Mouse (Mus musculus) mesoderm, embryonic 11.5 days (tissue): Measurements from ENCODE around the gene Fam213a.

Experiments
- DNase-seq: peaks from one replicate; pipeline ENCODE4 v3.0.0-alpha.2; 2012; ENCODE audit warnings: low read depth, low spot score

Gene Fam213a

DNA sequence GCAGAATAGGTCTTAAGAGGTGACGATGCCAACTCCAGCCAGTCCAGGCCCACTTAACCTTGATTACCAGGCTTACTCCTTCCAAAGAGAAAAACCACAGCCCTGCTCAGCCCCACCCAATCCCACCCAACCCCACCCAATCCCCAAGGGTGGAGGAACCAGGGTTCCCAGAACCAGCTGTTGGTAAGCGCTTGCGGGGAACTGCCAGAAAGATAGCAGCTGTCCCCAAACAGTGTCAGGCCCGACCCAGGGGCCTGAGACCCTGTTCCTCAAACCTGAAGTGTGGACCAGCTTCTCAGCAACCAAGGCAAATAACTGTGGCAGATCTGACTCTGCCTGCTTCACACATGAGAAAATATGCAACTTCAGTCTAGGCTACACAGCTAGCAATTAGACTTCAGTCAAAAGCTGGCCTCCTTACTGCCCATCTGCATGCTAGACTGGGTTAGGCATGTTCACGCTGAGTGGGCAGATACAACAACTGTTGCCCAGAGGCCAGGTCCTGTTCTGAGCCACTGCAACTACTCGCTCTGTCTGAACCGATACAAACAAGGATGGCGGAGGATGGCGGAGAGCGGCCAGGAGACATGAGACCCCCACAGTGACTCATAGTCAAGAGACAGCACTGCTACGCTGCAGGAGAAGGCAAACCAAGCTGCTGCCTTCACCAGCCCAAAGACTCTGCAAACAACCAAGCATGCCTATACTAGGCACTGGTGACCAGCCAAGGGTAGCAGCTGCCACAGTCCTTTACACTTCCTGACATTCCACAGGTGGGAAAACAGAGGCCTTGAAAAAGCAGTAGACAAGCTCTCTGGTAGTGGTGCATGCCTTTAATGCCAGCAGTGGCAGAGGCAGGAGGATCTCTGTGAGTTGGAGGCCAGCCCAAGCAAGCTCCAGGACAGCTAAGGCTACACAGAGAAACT lies 51.0 kb downstream of the Fam213a start:
- DNase-seq = no peak

DNA sequence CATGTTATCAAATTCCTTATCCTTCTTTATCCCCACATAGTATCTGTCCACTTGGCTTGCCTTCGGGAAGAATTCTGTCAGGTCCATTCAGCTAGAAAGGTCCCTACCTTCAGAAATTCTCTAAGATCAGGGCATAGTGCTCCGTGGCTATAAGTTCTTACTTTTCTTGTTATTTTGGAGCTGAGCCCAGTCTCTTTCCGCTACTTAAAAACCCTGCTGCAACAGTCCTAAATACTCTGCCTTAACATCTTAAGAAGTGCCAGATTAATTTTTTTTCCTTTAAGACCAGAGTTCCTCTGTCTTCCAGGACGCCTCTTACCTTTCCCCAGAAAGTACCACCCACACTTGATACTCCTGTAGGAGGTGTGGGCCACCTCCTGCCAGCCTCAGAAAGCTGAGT lies 53.4 kb downstream of the Fam213a start:
- no peak for DNase-seq

DNA sequence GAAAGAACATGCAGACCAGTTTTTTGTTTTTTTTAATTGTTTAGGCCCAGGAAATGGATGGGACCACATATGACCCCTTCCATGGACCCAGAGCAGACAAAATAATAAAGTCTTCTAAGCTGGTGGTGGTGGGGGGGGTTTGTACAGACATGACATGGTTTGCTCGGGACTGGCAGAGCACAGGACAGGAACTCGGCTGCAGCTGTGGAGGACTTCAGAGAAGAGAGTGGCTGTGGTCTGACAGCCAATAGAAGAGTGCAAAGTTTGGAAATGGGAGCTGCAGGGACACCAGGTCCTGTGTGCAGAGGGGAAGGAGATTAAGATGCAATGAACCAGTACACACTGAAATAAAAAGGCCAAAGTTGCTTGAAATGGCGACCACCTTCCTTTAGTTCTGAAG lies 54.0 kb downstream of the Fam213a start:
- DNase-seq = no peak

DNA sequence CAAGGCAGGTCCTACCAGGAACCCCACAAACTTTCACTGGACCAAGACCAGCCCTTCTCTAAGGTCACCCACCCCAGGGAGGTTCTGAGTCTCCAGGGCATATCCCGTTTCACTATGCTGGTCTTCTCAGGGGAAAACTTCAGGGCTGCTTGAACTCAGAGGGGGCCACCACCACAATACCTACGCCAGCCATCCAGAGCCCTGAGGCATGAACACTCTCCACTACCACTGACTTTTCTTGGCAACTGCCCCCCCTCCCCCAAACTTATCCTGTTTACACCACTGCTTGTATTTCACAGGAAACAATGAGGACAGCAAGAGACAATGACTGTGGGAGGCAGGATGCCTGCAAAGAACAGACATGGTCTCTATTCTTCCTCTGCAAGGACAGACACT lies 54.6 kb downstream of the Fam213a start:
- DNase-seq = no peak

DNA sequence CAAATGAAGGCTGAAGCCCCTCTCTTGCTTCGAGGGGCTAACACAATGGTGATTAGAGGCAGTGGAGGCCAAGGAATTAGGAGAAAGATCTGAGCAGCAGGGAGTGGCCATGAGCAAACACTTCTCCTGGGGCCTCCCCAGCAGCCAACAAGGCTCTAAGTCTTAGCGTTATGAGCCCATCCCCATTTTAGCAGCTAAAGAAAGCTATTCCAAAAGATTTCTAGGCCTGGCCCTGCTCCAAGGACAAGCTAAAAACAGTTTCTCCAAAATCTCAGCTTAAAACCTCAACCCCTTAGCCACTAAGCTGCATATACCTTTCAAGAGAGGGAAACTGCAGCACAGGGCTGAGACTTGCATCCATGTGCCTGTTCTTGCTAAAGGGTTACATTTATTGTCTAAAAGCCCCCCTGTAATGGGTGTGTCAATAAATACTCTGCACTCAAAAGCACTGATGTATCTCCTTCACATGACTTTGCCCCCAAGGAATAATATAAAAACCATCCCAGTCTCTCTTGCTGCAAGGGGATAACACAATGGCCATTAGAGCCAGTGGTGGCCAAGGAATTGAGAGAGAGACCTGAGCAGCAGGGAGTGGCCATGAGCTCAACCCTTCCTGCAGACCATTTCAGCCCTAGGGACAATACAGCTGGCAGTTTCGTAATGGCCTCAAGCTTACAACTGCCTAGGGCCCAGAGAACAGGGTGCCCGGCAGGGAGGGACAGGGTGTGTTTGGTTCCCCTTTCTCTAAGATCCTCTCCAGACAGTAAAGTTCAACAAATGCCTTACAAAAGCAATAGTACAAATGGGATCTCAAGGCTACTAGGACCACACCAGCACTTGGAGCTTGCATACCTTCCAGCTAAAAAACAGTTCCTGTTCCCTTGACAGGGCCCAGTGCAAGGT lies 55.3 kb downstream of the Fam213a start:
- DNase-seq = no peak

DNA sequence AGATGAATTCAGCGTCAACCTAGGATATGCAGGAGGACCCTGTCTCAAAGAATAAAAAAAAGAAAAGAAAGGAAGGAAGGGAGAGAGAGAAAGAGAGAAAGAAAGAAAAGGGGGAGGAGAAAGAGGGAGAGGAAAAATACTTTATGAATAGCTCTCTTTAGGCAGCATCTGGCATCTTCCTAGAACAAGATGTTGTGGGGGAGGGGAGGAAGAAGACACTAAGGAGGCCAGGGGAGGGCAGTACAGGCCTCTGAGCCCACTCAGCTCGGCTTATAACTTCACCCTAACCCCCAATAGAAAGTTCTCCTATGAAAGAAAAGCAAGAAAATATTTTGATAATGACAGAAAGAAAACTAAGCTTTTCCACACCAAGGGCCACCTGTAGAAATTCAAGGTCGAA lies 56.0 kb downstream of the Fam213a start:
- peak; percentile 60 for DNase-seq

DNA sequence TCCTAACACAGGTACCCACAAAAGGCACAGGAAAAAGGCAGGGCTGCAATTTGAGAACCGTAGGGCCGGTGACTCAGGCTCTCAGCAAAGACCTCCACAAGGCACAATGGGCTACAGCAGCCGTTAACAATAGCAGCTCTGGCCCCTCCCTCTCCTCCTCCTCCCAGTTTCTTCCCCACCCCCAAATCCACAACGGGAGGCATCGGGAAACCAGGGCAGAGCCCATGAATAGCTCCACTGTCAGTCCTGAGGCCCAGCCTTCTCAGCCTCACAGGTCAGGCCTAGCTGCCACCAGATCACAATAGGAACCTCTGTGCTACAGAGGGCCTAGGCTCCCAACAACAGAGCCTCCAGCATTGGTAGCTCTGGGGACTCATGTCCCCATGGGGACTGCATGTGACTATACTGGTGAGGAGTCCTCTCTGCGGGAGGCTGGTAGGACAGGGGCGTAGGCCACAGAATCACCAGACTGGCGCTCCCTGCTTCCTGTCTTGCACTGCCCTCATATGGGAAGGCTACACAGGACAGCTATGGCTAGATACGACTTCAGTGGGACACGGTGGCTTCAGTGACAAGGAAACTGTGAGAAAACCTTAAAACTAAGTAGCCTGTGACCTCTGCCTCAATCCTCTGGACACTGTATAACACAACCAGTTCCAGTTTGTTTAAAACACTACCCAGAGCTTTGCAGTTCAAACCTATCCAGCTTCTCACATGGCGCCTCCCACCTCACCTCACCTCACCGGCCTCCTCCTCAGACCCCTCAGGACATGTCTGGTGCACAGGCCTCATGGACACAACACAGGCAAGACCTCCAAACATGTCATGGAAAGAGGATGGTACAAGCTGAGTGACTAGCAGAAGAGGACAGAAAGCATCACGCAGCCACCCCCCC lies 57.1 kb downstream of the Fam213a start:
- DNase-seq = peak; percentile 88

DNA sequence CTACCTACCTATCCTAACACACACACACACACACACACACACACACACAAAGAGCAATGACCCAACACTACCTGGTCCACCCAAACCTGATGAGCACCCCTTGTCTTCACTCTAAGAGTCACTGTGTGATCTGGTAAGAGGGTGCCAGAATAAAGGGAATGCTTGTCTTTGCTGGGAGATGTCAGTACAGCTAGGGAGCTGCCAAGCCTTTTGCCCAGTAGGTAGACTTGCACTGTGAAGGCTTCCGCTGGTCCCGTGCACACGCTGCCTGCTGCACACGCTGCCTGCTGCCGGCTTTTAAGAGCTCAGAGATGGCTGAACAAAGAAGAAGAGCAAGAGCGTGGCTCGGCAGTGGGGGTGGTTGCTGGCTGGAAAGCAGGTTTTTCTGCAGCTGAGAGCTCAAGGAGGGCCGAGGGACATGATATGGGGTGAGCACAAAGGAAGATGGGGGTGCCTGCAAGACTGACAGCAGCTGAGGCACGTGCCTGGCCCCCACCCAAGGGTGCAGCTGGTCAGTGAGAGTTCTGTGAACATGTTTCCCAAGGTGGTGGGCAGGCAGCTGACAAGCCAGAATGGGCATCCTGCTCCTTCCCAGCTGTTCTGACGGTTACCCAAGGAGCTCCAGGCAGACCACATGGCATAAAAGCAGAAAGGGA lies 57.9 kb downstream of the Fam213a start:
- DNase-seq = no peak

DNA sequence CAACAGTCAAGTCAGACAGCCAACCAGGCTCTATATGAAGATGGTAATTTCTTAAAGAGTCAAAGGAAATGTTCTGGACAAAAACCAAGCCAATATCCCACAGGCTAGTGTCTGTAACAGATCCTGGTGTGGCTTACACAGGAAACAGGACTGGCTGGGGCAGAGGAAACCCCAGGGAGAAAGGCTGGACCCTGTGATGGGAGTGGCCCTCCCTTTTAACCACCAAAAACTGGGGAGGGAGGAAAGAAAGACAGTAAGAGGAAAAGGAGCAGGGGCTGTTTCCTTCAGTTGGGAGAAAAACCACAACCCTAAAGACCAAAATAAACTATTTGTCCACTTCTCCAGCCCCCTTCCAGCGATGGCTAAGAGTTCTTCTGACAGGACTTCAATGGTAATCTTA lies 58.4 kb downstream of the Fam213a start:
- DNase-seq = no peak

DNA sequence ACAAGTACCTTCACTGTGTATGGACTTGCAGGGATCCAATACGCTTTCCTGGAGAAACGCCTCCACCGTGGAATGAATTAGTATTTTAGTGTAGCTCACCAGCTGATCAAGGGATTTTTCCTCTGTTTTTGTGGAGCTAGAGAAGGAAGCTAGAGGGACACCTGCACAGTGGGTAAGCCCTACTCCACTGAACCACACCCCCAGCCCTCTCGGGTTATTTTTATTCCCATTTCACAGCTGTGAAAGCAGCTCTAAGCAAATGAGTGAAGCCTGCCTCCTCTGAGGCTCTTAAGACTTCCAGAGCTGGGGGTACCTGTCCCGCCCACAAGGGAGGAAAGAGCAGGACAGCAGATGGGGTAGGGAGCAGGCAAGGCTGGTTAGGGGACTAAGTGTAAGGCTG lies 60.2 kb downstream of the Fam213a start:
- DNase-seq = no peak

DNA sequence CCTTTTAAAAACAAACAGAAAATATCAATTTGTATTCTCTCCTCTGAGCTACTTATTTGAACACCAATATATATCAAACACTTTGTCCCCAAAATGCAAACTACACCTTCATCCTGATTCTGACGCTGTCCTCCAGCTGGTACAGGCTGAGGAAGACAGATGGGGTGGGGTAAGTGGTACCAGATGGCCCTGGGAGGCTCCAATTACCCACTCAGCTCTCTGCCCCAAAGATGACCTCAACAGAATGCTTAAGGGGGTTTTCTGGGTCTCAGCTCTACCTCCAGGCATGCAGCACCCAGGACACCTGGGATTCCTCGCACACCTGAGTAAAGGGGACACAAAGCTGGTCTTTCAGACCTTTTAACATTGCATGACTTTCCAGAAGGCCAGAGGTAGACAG lies 60.9 kb downstream of the Fam213a start:
- DNase-seq = peak; percentile 73

DNA sequence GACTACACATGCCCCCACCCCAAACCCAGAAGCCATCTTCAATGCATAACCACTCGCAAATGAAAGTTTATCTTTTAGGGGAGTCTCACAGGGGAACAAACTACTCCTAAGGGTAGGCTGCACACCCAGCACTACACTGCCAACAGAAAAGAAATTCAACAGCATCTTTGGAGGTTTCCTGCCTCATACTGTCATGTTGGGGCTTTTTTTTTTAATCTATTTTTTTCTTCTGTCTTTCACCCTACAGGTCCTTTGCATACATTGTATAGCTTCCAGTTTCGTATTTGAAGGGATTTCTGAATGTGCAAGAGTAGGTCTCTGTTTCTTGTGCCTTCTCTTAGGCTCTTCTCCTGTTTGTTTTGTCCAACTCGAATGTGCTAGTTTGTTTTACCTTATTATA lies 61.3 kb downstream of the Fam213a start:
- DNase-seq = no peak

DNA sequence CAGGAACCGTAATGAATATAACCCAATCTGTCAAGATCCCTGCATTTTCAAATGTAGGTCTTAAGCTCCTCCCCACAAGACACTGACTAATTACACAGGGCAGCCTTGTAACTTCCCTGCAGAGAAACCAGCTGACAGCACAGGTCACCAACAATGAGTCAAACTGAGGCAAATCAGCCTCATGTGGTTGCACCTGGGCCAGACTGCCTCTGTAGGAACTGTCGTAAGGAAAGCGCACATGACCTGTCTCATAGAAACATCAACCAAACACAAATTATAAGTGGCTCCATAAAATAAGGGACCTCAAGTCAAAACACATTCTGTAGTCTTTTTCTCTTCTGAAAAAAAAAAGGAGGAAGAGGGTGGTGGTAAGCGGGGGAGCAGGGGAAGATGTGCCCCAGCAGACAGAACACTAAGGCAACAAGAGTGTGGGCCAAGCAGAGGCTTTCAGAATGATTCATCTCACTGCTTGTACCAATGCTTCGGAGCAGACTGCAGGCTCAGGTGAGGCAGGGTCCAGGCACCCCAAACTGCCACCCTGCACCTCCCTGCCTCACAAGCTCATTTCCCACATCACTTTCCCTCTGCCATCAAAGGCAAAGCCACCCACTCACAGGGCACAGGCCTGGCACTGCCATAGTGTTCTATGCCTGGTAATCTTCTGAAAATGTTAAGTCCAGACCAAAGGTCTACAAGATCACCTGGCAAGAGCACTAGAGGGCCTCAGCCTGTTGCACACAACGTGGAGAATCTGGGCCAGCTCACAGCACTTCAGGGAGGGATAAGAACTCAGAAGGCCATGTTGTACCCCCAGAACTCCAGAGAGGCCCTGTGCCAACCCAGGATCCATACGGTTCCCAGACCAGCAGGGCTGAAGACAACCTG lies 63.6 kb downstream of the Fam213a start:
- DNase-seq = no peak

DNA sequence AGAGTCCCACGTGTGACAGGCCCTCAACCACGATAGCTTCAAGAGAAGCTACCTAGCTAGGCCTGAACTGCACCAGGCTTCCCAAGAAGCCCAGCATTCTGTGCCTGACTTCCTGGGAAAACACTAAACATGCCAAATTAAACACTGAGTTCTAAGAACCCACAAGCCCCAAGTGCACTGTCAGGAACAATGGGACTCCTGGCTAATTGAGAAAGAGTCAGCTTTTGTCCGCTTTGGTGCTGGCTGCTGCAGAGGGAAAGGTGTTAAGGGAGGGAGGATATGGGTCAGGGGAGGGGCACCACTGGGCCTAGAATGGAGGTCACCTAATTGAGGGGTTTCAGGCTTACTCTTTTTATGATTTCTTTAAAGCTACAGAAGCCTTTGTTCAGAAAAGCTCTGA lies 64.5 kb downstream of the Fam213a start:
- DNase-seq = no peak

DNA sequence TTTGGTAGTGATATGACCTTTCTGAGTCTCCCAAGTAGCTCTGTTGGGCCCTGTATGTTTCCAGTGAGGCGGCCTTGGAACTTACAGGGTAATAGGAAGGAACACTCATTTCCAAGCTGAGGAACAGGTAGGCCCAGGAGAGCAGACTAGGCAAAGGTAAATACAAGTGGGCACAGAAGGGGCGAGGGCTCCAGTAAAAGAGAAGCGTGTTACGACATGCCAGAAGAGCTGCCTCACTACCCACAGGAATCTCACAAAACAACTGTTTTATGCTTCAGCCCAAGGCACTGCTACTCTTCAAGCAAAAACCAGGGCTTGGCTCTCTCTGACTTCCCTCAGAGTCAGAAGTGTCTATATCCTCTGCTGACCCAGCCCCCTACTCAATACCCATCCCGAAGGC lies 65.1 kb downstream of the Fam213a start:
- no peak for DNase-seq

DNA sequence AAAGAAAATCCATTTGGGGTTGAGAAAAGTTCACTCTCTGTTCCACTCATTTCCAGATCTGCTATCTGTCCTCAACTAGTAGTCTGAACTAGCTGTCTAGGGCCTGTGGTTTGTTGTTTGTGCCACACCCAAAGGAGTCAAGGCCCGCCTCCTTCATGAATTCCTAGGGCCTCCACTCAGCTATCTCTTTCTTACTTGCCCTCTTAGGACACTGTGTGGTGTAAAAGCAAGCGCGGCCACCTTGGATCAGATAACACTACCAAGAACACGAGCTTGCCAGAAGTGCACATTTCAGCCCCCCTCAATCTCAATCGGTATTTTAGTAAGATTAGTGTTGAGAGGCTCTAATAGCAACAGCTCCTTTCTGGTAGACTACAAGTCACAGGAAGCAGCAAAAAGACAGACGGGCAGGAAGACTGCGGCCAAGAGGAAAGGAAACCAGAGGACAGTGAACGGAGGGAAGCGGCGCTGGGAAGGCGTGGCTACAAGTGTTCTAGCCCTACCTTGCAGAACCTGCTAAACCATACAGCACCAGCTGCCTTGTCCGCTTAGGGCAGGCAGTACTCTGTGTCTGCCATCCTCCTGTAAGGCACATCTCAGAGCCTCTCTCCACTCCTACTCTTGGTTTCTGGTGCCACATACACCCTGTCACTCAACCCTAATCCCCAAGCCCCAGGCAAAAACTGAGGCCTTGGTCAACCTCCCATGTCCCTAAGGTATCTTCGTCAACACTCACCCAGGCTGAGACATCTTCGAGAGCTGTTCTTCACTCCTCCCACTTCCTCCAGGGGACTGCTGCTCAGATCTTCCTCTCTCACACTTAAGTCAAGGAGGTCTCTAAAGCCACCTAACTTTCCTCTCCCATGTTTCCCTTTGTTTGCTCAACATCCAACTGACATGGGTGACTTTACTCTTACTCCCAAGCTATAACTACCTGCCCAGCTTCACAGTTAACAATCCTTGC lies 65.9 kb downstream of the Fam213a start:
- DNase-seq = no peak

DNA sequence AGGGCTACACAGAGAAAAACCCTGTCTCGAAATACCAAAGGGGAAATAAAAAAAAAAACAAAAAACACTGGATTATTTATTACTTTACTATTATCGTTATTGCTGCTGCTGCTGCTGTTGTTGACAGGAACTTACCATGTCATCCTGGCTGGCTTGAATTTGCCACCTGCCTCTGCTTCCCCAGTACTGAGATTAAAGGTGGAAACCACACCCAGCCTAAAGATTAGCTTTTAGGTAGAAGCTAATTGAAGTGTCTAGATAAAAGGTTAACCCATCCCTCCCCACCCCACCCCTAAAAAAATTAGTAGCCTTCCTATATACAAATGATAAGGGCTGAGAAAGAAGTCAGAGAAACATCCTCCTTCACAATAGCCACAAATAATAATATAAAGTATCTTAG lies 69.8 kb downstream of the Fam213a start:
- no peak for DNase-seq
